Mouse (Mus musculus) cerebellum, adult 2 months (tissue): ENCODE measurements around the gene Nell2.

Source experiments
- CTCF ChIP-seq: fragments of 200-500 bp; IDR thresholded peaks from 2 replicates; pipeline ENCODE4 v1.5.1; 2011; ENCODE audit warnings: low read depth, mild to moderate bottlenecking, control low read depth, low read length, moderate library complexity, borderline replicate concordance; ENCODE audit not compliant: insufficient read depth
- POLR2A ChIP-seq: fragments of 200-500 bp; IDR thresholded peaks from 2 replicates; pipeline ENCODE4 v1.6.1; 2011; ENCODE audit warnings: low read length, control low read depth, borderline replicate concordance; ENCODE audit not compliant: insufficient read depth

- TF ChIP-seq CTCF (no peak), POLR2A (no peak)
Measured at GRCm38 (mm10) chr15:95075356-95075755, 453.0 kb downstream of the Nell2 start.
